Mouse (Mus musculus) R1 (cell line): Measurements from ENCODE around the gene Sp4.

Source experiments
- DNase-seq: peaks from one replicate; pipeline ENCODE4 v3.0.0-alpha.2; 2018; ENCODE audit warnings: low read depth, low spot score

The Sp4 gene

DNA sequence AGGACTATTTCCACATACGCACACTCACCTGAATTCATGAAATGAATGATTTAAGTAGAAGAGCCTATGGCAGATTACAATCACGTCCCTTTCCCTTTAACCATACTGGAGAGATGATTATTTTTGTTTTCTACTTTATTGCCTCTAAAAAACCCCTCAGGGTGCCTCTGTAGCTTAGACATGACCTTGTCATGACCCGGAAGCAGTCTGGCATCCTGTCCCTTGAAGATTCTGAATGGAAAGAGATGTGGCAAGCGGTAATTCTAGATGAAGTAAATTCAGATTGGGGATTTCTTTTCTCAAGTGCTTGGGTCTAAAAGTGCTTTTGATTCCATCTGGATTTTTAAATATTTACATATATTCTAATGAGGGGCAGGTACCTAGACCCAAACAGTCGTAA, 24.9 kb downstream of the Sp4 start:
- DNase-seq = no peak

DNA sequence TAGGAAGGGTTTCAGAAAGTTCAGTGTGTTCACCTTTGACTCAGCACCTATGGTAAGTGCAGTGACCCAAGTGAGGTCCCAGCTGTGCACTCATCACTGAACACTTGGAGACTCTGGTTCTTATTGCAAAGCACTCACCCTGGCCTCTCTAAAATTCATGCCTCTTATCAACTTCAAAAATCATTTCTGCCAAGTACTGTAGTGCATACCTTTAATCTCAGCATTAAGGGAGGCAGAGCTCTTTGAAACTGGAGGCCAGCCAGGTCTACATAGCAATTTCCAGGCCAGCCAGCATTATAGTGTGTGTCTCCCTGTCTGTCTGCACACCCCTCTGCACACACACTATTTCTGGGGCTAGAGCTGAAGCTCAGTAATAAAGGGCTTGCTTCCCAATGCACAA, 36.3 kb downstream of the Sp4 start:
- DNase-seq = no peak

DNA sequence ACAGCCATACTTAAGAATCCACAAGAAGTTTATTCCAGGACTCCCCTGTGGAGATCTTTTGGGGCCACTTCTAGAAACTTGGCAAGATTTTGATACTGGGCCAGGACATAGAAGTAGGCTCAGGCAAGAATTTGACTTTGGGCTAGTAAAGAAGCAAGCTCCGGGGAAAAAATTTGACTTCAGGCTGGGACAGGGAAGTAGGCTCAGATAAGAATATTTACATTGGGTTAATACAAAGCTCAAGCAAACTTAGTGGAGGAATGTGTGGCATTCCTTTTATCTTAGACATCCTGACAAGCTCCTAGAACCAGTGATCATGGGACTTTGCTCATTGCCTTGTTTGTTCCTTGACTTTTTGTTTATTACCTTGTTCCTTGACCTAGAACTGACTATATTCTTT, 37.4 kb downstream of the Sp4 start:
- DNase-seq = peak; percentile 6

DNA sequence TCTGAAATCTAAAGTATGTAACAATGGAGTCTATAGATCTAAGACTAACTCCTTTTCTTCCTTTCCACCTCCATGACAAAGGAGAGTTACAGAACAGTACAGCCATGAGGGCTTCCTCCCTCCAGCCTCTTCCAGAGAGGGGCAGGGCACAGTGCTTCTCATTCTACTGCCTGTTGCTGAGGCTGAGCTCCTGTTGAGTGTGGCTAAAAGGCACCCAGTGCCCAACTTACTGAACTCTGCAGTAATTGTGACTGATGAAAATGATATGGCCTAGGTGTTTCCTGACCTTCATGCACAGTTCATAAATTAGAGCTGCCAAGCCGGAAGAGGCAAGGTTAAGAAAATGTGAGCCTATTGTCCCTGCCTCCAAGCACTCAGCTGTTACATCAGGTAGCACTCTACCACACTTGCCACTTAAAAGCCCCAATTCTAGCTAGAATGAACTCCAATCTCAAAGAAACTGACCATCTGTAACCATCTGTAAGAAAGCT, 45.9 kb downstream of the Sp4 start:
- DNase-seq = no peak

DNA sequence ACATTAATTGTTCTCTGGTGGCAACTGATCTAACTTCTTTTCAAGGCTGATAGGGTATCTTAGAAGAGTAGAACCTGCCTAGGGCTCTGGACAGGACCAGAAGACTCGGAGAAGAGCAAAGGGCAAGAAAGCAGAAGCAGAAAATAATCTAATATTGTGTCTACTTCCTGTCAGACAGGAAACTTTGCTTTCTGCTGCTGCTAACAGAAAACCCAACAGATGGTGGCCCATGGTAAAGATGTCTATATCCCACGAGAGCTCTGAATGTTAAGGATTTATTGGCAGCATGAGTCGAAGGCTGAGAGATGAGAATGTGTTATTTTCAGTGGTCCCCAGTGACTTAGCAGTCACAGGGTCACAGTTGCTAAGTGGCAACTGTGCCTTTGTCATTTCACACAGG, 80.1 kb downstream of the Sp4 start:
- DNase-seq = no peak

DNA sequence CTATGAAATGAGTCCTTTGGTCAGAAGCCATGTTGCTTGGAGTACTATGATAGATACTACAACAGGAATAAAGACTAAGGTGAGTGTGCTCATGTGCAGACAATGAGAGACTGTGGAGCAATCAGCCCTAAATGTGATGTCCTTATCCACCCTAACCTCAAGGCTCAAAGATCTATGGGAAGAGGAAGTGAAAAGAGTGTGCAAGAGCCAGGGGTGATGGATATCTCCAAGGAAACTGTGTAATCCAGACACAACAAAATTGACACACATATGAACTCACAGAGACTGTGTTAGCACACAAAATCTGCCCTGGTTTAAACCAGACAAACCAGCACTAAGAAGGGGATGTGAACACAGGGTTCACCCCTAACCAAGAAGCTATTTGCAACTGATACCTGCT, 81.2 kb downstream of the Sp4 start:
- no peak for DNase-seq

DNA sequence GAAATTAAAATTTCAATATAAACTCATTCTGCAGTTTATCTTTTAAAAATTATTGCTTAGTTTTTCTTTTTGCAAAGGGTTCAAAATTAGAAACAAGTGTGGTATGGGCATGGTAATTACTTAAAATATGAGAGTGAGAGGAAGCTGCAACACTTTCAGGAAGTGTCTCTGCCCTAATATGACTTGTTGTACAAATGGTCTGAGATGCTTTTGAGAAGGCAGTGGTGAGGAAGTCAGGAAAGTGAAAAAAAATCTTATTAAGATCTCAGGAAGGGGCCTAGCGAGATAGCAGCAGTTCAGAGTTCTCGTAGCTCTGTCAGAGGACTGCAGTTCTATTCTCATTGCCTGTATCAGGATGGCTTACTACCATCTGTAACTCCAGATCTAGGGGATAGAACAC, 89.1 kb downstream of the Sp4 start:
- no peak for DNase-seq

DNA sequence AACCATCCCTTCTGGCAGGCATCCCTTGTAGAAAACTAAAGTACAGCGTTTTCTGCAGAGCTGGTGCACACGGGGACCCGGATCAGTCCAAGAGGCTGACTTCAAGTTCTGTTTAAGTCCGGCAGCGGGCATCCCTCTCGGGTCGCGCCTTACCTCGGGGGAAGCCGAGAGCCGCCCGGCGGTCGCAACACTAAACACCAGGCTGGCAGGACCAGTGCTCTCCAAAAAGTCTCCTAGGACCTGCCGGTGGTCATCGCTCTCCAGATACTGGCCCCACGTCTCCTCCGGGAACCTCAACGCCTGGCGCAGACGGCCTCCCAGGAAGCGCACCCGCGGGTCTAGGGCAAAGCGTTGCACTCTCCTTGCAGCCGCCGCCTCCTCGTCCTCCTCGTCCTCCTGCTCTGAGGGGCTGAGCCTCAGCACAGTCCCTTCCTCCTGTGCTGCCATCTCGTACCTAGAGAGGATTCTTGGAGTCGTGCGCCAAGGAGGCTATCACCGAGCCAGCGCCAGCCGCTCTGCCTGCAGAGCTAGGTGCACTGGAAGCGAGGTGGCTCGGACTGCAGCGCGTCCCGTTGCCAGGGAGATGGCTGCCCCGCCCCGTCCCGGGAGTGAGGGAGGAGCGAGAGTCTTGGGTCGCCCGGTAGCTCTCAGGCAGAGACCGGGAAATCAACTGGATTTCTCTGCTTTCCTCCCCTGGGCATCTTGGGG, 102.7 kb downstream of the Sp4 start, which contains the start of gene Dnah11:
Gene Dnah11 (minus strand): TSS at position 658 of the 708 bp plus-strand sequence.
- DNase-seq = peak; percentile 83

DNA sequence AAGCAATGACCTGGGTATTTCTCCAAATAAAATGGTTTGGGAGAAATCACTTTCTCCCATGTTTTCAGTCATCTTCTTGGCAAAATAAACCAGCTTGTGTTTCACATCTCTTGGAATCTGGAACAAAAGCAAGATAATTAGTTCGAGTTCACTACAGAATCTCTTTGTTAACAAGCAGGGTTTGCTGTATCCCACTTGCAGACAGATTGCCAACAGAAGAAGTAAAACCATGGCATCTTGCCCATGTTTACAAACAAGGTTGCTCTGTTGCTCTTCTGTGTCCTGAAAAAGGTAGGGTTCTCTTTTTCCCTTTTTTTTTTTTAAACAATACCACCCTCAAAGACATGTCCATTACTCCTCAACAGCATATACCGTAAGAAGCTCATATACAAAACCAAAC, 104.7 kb downstream of the Sp4 start:
- DNase-seq = no peak

DNA sequence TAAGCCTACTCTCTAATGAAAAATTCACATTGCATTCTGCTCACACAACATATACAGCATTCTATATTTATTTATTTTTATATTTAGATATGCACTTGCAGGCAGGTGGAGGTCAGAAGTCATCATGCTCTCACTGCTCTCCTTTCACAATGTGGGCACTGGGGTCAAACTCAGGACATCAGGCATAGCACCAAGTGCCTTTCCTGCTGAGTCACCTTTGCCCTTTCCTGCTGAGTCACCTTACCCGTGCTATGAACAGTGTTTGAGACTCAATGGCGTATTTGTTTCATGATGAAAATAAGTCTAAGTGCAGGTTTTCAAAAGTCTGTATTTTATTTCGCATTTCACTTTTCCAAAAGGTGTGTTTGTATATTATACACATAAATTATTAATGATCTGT, 111.7 kb downstream of the Sp4 start:
- DNase-seq = peak; percentile 15

DNA sequence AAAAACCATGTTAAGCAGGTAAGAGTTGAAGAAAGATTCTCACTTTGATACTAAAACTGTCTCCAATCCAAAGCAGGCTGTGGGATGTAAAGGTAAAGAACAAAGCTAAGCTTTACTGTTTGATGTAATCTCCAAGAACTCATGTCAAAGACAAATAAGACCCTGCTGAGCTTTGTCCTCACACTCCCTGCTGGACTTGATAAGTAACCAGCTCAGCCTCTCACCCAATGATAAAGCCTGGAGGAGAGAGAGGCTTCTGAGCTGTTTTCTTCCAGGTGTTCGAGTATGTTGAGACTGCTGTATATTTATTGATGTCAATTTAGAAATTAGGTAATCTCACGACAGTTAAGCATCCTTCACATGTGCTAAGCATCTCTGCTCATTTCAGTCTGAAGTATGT, 113.6 kb downstream of the Sp4 start:
- no peak for DNase-seq

DNA sequence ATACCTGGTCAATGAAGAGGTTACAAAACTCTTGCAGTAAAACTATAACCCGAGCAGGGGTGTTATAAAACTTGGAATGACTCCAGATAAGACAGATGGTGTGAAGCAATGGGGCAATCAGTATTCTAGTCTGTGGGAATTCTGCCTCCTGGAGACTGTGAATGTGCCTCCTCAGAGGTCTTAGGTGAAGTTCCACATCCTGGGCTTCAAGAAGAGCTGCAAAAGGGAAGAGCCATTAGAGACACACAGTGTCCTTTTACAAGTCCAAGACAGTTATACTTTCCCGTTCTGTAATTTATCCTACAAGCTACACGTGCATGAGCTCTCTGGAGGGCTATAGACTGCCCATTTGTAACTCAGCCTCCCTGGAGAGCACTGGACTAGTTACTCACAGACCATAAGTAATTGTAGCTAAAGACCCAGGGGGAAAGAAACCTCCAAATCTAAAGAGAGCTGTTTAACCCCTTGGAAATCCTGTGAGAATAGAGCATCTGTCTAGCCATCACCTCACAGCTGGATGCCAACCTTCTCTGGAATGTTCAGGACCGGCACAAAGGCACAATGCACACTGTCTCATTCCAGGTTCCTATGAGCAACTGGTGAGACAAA, 114.3 kb downstream of the Sp4 start:
- peak; percentile 70 for DNase-seq

DNA sequence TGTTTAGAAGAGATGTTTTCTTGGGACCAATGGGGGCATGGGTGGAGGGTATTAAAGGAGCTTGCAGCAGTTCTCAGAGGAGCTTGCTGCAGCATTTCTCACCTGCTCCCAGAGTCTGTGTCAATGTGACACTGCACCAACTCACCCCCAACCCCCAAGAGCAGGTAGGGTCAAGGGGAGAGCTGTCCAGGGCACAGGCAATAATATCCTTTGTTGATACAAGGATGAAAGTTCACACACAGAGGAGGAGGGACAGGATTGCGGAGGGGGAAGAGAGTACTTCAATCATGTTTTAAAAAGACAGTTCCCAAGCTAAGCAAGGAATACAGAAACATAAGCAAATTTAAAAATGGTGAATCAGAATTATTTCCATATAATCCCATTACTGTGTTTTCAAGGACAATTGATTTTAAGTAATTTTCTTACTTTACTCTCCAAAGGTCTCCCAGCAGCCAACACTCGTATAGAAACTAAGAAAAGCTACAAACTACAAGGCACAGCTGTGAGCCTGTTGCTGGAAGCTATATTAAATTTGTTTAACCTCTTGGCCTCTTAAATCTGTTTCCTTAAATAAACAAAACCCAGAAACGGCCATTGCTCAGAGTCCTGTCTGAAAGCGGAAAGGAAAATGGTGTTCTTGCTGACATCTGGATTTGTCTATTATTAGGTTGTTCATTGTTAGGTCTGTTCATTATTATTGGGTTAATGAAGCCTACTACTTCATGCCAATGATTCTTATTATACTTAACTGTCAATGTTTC, 114.9 kb downstream of the Sp4 start:
- no peak for DNase-seq
